Mouse (Mus musculus): ENCODE results near the gene Rad23a. TPM values are rescaled to one million over a fixed set of nuclear protein-coding genes. Genes with fewer than 3 reads are reported as not detected.

Gene Rad23a
- polyA plus RNA-seq (2015; fragmentation: Nextera tagmentation; extraction: Ambion mirVana), result 109 and 115 TPM in 2 replicates

- H3K27ac ChIP-seq (ENCODE audit: low read length), result peak within 1 kb of the TSS; percentile 88
- H3K4me1 ChIP-seq (ENCODE audit: control insufficient read depth, insufficient read depth, low read length), result peaks cover 36% of the 10 kb centered on the region
- H3K4me2 ChIP-seq (ENCODE audit: low read depth, low read length), result peak within 1 kb of the TSS; percentile 66
- H3K4me3 ChIP-seq (ENCODE audit: low read length), result peak within 1 kb of the TSS; percentile 91
- H3K27me3 ChIP-seq (replicated peaks; ENCODE audit: control insufficient read depth, insufficient read depth, low read length), result no peaks in the 10 kb centered on the region
- peak within 1 kb of the TSS; percentile 94 for H3K9ac ChIP-seq (ENCODE audit: low read depth, low read length)
- peak; percentile 97 for ATAC-seq
- WGBS, result under 1% methylated on average over 51 of the region's 55 CpGs
- peaks cover 46% of the 10 kb centered on the region for H3K36me3 ChIP-seq (ENCODE audit: control insufficient read depth, insufficient read depth, low read length)
- no peaks in the 10 kb centered on the region for H3K9me3 ChIP-seq (ENCODE audit: control insufficient read depth, low read length)
Measured at GRCm38 (mm10) chr8:84840248-84840999, at the start of gene Rad23a. Rad23a (minus strand) TSS chr8:84840665.

- Histone ChIP-seq H3K9ac (ENCODE audit: low read depth, low read length) (no peak overlapping the region), H3K27me3 (replicated peaks; ENCODE audit: control insufficient read depth, insufficient read depth, low read length) (no peaks in the 10 kb centered on the region), H3K4me3 (ENCODE audit: low read length) (no peak overlapping the region), H3K27ac (ENCODE audit: low read length) (no peak overlapping the region), H3K4me2 (ENCODE audit: low read depth, low read length) (no peak overlapping the region), H3K4me1 (ENCODE audit: control insufficient read depth, insufficient read depth, low read length) (no peaks in the 10 kb centered on the region), H3K9me3 (ENCODE audit: control insufficient read depth, low read length) (no peaks in the 10 kb centered on the region), H3K36me3 (ENCODE audit: control insufficient read depth, insufficient read depth, low read length) (peaks cover 3% of the 10 kb centered on the region; the same call in 1 of the 2 replicates)
- no peak for ATAC-seq
- 87% methylated on average over 1 of the region's 1 CpGs for WGBS
Measured at GRCm38 (mm10) chr8:84889141-84889540, 48.7 kb upstream of the Rad23a start.

- no peak for ATAC-seq
- H3K27ac ChIP-seq (ENCODE audit: low read length), result no peak overlapping the region
- peaks cover 3% of the 10 kb centered on the region; the same call in 1 of the 2 replicates for H3K36me3 ChIP-seq (ENCODE audit: control insufficient read depth, insufficient read depth, low read length)
- H3K4me1 ChIP-seq (ENCODE audit: control insufficient read depth, insufficient read depth, low read length), result no peaks in the 10 kb centered on the region
- no peaks in the 10 kb centered on the region for H3K27me3 ChIP-seq (replicated peaks; ENCODE audit: control insufficient read depth, insufficient read depth, low read length)
- no peaks in the 10 kb centered on the region for H3K9me3 ChIP-seq (ENCODE audit: control insufficient read depth, low read length)
- no peak overlapping the region for H3K4me3 ChIP-seq (ENCODE audit: low read length)
- H3K4me2 ChIP-seq (ENCODE audit: low read depth, low read length), result no peak overlapping the region
- WGBS, result 90% methylated on average over 3 of the region's 3 CpGs
- no peak overlapping the region for H3K9ac ChIP-seq (ENCODE audit: low read depth, low read length)
Measured at GRCm38 (mm10) chr8:84888280-84888679, 47.8 kb upstream of the Rad23a start.

- no peak overlapping the region for H3K4me2 ChIP-seq (ENCODE audit: low read depth, low read length)
- 87% methylated on average over 4 of the region's 4 CpGs for WGBS
- H3K4me3 ChIP-seq (ENCODE audit: low read length), result no peak overlapping the region
- no peaks in the 10 kb centered on the region for H3K4me1 ChIP-seq (ENCODE audit: control insufficient read depth, insufficient read depth, low read length)
- H3K9ac ChIP-seq (ENCODE audit: low read depth, low read length), result no peak overlapping the region
- no peaks in the 10 kb centered on the region for H3K27me3 ChIP-seq (replicated peaks; ENCODE audit: control insufficient read depth, insufficient read depth, low read length)
- no peak overlapping the region for H3K27ac ChIP-seq (ENCODE audit: low read length)
- ATAC-seq, result no peak
- no peaks in the 10 kb centered on the region for H3K9me3 ChIP-seq (ENCODE audit: control insufficient read depth, low read length)
- H3K36me3 ChIP-seq (ENCODE audit: control insufficient read depth, insufficient read depth, low read length), result peaks cover 3% of the 10 kb centered on the region; the same call in 1 of the 2 replicates
Measured at GRCm38 (mm10) chr8:84884728-84885127, 44.3 kb upstream of the Rad23a start.

- H3K27ac ChIP-seq (ENCODE audit: low read length), result no peak overlapping the region
- no peaks in the 10 kb centered on the region for H3K27me3 ChIP-seq (replicated peaks; ENCODE audit: control insufficient read depth, insufficient read depth, low read length)
- no peak overlapping the region for H3K4me2 ChIP-seq (ENCODE audit: low read depth, low read length)
- no peak overlapping the region for H3K9ac ChIP-seq (ENCODE audit: low read depth, low read length)
- no peaks in the 10 kb centered on the region for H3K9me3 ChIP-seq (ENCODE audit: control insufficient read depth, low read length)
- ATAC-seq, result no peak
- H3K4me3 ChIP-seq (ENCODE audit: low read length), result no peak overlapping the region
- no peaks in the 10 kb centered on the region for H3K36me3 ChIP-seq (ENCODE audit: control insufficient read depth, insufficient read depth, low read length)
- H3K4me1 ChIP-seq (ENCODE audit: control insufficient read depth, insufficient read depth, low read length), result no peaks in the 10 kb centered on the region
- 80% methylated on average over 1 of the region's 1 CpGs for WGBS
Measured at GRCm38 (mm10) chr8:84878915-84879314, 38.5 kb upstream of the Rad23a start.

GRCm38 (mm10) chr8:84877297-84878035 lies 37.0 kb upstream of the Rad23a start:
- 77% methylated on average over 3 of the region's 3 CpGs for WGBS
- H3K27me3 ChIP-seq (replicated peaks; ENCODE audit: control insufficient read depth, insufficient read depth, low read length), result no peaks in the 10 kb centered on the region
- no peak for ATAC-seq

GRCm38 (mm10) chr8:84874339-84874738 lies 33.9 kb upstream of the Rad23a start:
- Histone ChIP-seq H3K4me3 (ENCODE audit: low read length) (no peak overlapping the region), H3K9ac (ENCODE audit: low read depth, low read length) (no peak overlapping the region), H3K36me3 (ENCODE audit: control insufficient read depth, insufficient read depth, low read length) (no peaks in the 10 kb centered on the region), H3K4me2 (ENCODE audit: low read depth, low read length) (no peak overlapping the region), H3K9me3 (ENCODE audit: control insufficient read depth, low read length) (no peaks in the 10 kb centered on the region), H3K27me3 (replicated peaks; ENCODE audit: control insufficient read depth, insufficient read depth, low read length) (no peaks in the 10 kb centered on the region), H3K4me1 (ENCODE audit: control insufficient read depth, insufficient read depth, low read length) (peaks cover 16% of the 10 kb centered on the region), H3K27ac (ENCODE audit: low read length) (no peak overlapping the region)
- no peak for ATAC-seq
- 91% methylated on average over 3 of the region's 3 CpGs for WGBS

More at GRCm38 (mm10) chr8:84877297-84878035, 37.0 kb upstream of the Rad23a start:
- Histone ChIP-seq H3K4me2 (ENCODE audit: low read depth, low read length) (no peak overlapping the region), H3K27ac (ENCODE audit: low read length) (no peak overlapping the region), H3K9ac (ENCODE audit: low read depth, low read length) (no peak overlapping the region), H3K4me3 (ENCODE audit: low read length) (no peak overlapping the region), H3K36me3 (ENCODE audit: control insufficient read depth, insufficient read depth, low read length) (no peaks in the 10 kb centered on the region), H3K9me3 (ENCODE audit: control insufficient read depth, low read length) (no peaks in the 10 kb centered on the region), H3K4me1 (ENCODE audit: control insufficient read depth, insufficient read depth, low read length) (peaks cover 6% of the 10 kb centered on the region)

- WGBS, result 75% methylated on average over 4 of the region's 4 CpGs
- H3K9ac ChIP-seq (ENCODE audit: low read depth, low read length), result no peak overlapping the region
Measured at GRCm38 (mm10) chr8:84873016-84873415, 32.6 kb upstream of the Rad23a start.

GRCm38 (mm10) chr8:84872309-84872965 lies 32.0 kb upstream of the Rad23a start:
- ATAC-seq, result peak; percentile 67
- 2% methylated on average over 54 of the region's 54 CpGs for WGBS

More at GRCm38 (mm10) chr8:84873016-84873415, 32.6 kb upstream of the Rad23a start:
- H3K4me2 ChIP-seq (ENCODE audit: low read depth, low read length), result peak overlapping the region; percentile 99
- H3K9me3 ChIP-seq (ENCODE audit: control insufficient read depth, low read length), result no peaks in the 10 kb centered on the region
- peak overlapping the region; percentile 57 for H3K4me3 ChIP-seq (ENCODE audit: low read length)
- H3K36me3 ChIP-seq (ENCODE audit: control insufficient read depth, insufficient read depth, low read length), result no peaks in the 10 kb centered on the region; the same call in 1 of the 2 replicates
- H3K27ac ChIP-seq (ENCODE audit: low read length), result no peak overlapping the region
- no peaks in the 10 kb centered on the region for H3K27me3 ChIP-seq (replicated peaks; ENCODE audit: control insufficient read depth, insufficient read depth, low read length)
- H3K4me1 ChIP-seq (ENCODE audit: control insufficient read depth, insufficient read depth, low read length), result peaks cover 16% of the 10 kb centered on the region
- ATAC-seq, result no peak

More at GRCm38 (mm10) chr8:84872309-84872965, 32.0 kb upstream of the Rad23a start:
- Histone ChIP-seq H3K9ac (ENCODE audit: low read depth, low read length) (peak overlapping the region; percentile 69), H3K36me3 (ENCODE audit: control insufficient read depth, insufficient read depth, low read length) (no peaks in the 10 kb centered on the region; the same call in 1 of the 2 replicates), H3K27me3 (replicated peaks; ENCODE audit: control insufficient read depth, insufficient read depth, low read length) (no peaks in the 10 kb centered on the region), H3K9me3 (ENCODE audit: control insufficient read depth, low read length) (no peaks in the 10 kb centered on the region), H3K27ac (ENCODE audit: low read length) (no peak overlapping the region), H3K4me3 (ENCODE audit: low read length) (peak overlapping the region; percentile 57), H3K4me1 (ENCODE audit: control insufficient read depth, insufficient read depth, low read length) (peaks cover 16% of the 10 kb centered on the region), H3K4me2 (ENCODE audit: low read depth, low read length) (peak overlapping the region; percentile 99)

All from intestine, embryonic 16.5 days (tissue).